Mouse (Mus musculus) left cerebral cortex, postnatal 25 days (tissue): ENCODE data around the gene Gm5934. TPM values are rescaled to one million over a fixed set of nuclear protein-coding genes. Genes with fewer than 3 reads are reported as not detected.
"Not testable (repeated sequence)": the region's sequence is repeated elsewhere in the genome, so short reads cannot be mapped to it uniquely, and the experiment has no call there.

ENCODE experiments used
- DNase-seq, 2 experiments: peaks; one replicate each; pipeline ENCODE4 v3.0.0; 2022; ENCODE audit warnings: low spot score in 2 of 2, mixed read lengths in 1 of 2
- intact Hi-C: fragments of 180-260 bp; cut with DNase I; formaldehyde crosslinking; loops from one replicate; pipeline ENCODE4 v1.15.1; 2025
- total RNA-seq, 2 experiments: library from RNA; stranded (reverse); gene quantifications; 2 replicates each; pipeline ENCODE4 v1.2.3; 2021

Gene Gm5934
- total RNA-seq = not detected

DNA sequence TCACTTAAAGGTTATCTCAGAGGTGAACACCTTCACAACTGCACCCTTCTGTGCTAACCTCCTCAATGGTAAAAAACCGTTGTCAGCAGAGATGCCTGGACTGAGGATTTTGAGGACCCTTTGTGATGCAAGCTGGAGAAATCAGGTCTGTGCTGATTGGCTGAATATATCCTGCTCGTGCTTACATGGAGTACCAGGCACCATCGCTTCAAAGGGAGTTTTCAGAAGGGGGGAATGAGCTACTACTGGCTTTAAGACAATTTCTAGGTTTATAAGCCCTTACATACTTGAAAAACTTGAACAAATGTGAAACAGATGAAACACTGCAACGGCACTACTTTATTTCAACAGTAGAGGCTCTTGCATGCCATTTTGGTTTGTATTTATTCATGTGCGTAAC, at the start of gene Gm5934:
Gene Gm5934 (minus strand): TSS at position 101 of the 400 bp plus-strand sequence.
- DNase-seq, intact Hi-C loops: not testable (repeated sequence)

Other genes with a start within 250 kb of the Gm5934 start
- not detected for gene Gm4297, start 74.1 kb upstream of the Gm5934 start, total RNA-seq